Mouse (Mus musculus) adipocyte (in vitro differentiated cells): Measurements from ENCODE around the gene Adamts10.

Source experiments
- DNase-seq: peaks from one replicate; pipeline ENCODE4 v3.0.0-alpha.2; 2016; ENCODE audit warnings: low spot score

Adamts10 gene

DNA sequence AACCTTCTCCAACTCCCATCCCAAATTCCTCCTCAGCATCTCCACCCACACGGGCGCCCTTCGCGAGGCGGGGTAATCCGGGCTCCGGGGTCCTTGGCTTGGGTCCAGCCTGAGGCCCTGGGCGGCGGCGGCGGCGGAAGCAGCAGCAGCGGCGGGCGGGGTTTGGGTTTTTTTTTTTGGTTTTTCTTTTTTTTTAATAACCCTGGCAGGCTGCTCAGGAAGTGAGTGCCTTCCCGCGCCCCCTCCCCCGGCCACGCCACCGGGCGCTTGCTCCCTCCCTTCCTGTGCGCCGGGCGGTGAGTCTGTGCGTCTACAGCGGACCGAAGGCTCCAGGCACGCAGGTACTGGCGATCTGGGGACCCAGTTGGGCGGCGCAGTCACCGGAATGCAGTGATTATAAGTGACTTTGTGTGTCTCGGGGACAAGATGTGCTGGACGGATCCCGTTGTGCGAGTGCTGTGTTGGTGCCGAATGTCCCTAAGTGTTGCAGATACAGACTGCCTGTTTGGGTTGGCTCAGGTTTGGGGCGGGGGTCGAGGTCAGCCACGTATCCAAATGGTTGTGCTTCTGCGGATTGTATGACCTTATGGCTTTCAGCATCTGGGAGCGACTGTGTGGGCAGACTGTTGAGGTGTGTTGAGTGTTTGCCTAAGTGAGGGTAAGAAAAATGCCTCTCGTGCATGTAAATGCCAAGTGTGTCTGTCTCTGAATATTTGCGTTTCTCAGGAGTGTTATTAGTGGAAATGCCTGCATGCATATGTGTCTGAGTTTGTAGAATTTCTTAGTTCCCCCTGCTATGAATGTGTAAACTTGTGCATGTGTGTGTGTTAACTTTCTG lies at the start of gene Adamts10:
Gene Adamts10 (plus strand): TSS at position 287 of the 838 bp plus-strand sequence.
- DNase-seq = peak; percentile 73

DNA sequence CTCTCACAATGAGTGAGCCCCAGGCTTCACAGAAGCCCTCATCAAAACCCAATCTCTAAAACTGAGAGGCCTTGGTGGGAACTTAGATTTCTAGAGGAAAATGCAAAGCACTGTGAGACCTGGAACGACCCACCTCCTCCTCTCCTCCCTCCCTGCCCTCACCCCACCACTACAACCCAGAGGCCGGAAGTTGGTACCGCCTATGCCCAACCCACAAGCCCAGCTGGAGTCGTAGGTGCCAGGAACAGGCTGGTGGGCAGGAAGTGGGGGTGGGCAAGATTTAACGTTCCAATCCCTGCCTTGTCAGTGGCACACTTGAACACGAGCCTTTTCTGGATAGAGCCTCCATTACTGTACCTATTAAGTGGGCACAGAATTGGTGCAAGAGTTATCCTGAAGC lies 40.0 kb upstream of the Adamts10 start:
- no peak for DNase-seq

DNA sequence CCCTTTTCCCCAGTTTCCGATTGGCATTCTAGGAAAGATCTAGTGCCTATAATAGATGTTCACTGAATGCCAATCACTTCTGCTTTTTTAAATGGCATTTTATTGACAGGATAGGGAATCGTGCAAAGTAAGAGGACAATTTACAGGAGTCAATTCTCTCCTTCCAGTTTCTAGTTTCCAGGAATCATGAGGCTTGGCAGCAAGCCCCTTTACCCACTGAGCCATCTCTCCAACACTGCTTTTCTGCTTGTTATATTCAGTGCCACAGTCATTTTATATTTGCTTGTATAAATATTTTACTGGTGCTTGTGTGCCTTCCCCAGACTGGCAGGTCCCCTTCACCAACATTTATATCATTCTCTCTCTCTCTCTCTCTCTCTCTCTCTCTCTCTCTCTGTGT lies 36.8 kb upstream of the Adamts10 start:
- no peak for DNase-seq

DNA sequence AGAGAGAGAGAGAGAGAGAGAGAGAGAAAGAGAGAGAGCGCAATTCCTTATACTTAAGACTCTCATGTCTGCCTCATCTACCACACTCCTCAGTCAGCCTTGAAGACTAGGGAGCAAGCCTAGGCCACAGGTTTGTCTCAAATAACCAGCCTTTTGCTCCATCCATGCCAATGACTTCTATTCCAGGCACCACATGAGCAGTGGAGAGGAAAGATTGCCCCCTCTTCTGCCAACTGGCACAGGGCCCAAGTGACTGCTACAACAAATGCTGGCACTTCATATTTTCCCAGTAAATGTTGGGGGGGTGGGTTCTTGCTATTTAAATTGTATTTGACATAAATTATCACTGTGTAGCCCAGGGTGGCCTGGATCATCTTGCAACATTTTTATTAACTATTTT lies 36.4 kb upstream of the Adamts10 start:
- peak; percentile 45 for DNase-seq

DNA sequence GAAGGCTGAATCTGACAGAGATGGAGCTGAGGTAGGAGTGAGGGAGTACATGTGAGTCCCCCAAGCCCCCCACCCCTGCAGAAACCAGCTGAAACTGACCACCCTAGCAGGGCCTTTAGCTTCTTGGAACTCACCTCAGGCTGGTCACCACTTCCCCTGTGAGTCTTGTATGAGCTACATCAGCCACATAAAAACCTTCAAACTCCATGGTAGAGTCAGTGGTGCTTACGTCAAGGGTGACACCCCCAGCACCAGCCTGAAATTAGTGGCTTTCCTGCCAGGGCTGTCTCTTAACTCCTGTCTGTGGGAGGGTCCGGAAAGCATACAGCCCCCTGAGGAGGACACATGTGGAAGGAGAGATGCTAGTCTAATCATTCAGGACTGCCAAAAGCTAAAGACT lies 32.6 kb upstream of the Adamts10 start:
- DNase-seq = no peak

DNA sequence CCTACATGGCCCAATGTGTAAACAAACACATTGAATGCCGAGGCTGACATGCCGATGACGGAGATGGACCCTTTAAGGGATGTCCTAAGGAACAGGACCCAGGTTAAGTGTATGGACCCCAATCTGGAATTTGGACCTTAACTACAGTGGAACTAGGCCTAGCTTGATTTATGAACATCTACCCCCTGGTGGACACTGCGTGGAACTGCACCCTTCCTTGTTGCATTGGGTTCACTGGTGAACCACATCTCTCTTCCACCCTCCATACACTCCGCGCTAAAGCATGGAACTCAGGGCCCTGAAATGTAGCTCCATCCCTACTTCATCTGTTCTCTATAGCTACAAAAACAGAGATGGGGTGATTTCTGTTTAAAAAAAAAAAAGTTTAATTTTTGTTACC lies 30.9 kb upstream of the Adamts10 start:
- DNase-seq = no peak

DNA sequence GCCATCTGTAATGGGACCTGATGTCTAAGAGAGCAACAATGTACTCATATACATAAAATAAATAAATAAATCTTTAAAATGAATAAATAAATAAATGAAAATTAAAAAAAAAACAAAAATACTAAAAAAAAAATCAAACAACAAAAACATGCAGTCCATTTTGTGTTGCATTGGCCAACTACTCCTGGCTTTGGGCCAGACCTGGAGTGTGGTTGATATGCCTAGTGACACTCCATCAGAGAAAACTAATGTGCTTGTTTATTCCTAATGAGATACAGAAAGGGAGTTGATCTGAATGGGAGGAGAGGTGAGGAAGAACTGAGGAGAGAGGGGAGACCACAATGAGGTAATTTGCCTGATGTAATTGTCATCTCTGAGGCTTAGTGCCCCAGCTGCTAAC lies 29.4 kb upstream of the Adamts10 start:
- peak; percentile 50 for DNase-seq

DNA sequence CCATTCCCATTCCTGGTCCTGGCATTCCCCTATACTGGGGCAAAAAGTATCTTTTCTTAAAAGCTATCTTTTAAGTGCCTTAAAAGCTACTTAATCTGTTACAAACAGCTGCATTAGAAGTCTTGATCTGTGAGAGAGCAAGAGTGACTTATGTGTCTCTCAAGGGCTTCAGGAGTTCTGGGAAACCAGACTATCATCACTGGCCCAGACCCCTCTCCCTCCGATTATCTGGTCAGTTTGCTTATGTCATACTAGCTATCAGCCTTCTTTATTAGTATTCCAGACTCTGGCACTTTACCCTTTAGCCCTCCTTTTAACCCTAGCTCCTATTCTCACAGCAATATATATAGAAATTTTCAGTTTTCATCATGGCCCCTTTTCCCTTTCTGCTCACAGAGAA lies 25.1 kb upstream of the Adamts10 start:
- no peak for DNase-seq

DNA sequence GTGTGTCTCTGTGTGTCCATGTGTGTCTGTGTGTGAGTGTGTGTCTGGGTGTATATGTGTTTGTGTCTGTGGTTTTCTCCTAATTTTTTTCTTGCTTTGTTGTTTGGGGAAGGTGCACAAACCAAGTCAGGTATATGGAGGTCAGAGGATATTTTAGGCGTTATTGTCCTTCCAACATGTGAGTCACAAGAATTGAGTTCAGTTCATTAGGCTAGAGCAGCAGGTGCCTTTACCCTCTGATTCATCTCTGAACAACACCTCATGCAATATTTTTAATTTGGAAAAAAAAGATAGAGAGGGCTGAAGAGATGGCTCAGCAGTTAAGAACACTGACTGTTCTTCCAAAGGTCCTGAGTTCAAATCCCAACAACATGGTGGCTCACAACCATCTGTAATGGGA lies 15.6 kb upstream of the Adamts10 start:
- no peak for DNase-seq

DNA sequence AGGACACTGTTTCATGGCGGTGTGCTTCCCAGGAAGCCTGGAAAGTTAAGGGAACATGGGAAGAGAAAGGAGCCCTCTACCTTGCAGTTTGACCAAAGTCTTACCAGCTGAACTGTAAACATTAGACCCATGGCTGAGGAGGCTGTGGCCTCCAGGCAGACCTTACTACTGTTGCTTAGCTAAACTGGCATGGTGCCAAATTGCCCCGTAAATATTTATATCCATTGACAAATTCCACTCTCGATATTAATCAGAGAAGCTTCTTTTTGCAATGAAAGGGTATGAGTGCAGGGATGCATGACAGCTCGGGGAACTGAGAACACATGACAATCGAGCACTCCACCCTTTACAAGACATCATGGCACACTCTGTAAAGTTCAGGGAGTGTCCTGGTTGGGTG lies 13.8 kb upstream of the Adamts10 start:
- no peak for DNase-seq

DNA sequence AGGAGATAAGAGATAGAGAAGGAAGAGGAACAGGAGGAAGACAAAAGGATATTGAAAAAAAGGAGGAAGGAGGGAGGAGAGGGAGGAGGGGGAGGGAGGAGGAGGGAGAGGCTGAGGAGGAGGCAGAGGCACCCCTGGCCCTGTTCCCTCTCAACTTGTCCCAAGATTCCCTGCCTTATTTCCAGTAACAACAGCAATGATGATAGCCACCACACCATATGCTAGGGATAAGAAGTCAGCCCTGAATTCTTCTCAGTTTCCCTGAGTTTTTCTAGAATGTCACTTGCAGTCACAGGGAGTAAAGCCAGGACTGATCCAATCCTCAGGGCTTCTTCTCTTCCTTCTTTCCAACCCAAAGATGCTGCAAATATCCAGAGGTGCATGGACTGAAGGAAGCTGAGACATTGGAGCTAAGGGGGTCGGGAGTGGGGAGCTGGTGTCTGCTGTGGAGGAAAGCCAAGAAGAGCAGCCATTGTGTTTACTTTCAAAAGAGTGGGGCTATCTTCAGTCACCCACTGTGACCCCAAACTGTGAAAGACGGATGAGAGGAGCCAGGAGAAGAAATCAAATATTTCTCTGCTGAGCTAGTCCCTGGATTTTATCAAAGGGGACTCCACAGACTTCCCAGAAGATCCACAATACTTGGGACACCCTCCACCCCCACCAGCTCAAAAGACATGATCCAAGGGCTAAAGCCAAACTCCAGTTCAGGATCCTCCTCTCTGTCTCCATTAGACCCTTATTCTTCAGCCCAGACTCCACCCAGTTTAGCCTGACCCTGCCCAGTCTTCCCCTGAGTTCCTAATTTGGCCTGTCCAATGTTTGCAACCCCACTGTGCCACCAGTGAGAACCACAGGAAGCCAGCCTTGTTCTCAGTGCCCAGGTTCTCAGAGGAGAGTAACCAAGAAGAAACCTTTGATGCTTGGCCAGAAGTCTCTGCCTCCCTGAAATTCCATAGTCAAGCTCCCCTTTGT lies 11.3 kb upstream of the Adamts10 start:
- DNase-seq = no peak

DNA sequence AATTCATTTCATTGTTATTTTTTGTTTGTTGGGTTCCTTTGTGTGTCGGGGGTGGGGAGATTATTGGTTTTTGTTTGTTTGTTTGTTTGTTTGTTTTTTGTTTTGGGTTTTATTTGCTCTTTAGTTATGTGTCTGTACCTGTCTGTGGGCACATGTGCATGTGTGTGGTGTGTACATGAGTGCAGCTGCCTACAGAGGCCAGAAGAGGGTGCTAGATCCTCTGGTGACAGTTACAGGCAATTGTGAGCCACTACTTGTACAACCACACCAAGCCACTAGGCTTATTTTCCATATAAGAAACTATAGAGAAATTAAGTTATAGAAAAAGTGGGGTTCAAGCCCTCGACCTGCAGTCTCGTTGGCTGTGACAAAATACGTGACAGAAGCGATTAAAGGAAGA lies 10.1 kb upstream of the Adamts10 start:
- DNase-seq = no peak

DNA sequence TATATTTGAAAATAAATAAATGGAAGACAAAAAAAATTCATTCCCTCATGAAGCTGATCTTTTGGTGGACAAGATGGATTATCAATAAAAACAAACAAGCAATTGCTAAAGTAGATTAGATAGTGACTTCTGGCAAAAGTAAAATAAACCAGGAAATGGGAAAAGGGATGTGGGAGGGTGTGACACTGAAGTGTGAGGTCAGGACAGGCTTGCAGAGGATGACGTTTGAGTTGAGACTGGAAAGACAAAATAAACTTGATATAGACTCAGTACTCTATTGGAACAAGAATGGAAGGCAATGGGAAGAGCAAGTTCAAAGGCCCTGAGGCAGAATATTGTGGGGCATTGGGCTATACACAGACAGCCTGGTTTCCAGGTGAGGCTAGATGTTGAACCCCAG lies 3.6 kb upstream of the Adamts10 start:
- no peak for DNase-seq

DNA sequence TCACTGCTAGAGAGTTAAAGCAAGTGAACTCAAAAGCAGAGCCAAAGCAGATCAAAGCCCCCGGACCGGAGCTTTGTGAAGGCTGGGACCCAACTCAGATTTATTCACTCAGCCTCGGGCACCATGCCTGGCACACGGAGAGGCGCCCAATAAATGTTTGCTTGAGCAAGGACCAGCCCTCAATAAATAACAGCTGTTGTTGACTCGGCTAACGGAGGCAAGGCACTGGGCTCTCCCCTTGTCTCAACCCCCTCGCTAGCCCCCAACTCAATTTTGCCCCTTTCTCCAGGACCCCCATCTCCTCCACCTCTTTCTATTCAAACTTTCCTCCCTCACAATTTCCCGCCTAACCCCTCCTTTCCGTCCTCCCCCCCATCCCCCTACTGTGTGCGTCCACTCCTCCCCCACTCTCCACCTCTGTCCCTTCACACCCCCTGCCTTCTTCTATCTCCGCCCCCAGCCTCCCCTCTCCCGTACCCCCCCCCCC lies 530 bp upstream of the Adamts10 start:
- no peak for DNase-seq

DNA sequence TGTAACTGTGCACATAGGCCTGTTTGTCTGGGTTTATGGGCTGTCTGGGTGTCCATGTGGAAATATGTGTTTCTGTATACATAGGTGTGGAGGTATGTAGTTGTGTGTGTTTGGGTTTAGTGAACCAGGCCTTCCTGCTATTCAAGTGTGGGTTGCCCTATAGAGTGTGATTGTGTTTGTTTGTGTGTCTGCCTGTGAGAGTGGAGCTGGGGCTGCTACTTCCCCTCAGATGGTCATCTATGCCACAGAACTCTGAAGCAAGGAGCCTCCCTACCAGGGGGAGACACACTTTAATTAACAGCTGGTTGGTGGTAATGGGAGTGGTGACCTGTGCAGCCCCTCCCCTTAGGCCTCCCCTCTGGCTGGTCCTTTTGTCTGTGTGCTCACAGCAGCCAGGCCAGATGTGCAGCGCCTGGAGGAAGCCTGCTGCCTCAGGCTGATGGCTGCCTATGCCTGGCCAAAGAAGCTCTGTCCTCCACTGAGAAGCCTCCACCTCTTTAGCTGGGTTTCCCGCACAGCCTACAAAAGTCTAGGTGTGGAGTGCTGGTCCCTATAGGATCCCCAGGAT lies 886 bp downstream of the Adamts10 start:
- DNase-seq = no peak

DNA sequence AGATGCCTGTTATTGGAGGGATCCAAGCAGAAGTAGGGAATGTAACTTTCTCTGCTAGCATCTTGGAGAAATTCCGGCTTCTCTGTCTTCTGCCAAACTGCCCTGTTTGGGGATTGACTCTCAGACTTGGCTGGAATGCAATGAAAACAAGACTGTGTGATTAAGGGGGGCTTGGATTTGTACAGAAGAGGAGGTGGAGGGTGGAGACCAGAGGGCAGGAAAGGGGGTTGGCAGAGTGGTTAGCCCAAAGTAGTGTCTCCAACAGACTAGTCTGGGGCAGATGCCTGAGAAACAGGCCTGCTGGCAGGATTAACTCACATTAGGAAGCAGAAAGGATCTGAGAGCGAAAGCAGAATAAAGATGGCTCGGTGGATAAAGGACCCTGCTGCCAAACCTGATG lies 2.5 kb downstream of the Adamts10 start:
- peak; percentile 38 for DNase-seq

DNA sequence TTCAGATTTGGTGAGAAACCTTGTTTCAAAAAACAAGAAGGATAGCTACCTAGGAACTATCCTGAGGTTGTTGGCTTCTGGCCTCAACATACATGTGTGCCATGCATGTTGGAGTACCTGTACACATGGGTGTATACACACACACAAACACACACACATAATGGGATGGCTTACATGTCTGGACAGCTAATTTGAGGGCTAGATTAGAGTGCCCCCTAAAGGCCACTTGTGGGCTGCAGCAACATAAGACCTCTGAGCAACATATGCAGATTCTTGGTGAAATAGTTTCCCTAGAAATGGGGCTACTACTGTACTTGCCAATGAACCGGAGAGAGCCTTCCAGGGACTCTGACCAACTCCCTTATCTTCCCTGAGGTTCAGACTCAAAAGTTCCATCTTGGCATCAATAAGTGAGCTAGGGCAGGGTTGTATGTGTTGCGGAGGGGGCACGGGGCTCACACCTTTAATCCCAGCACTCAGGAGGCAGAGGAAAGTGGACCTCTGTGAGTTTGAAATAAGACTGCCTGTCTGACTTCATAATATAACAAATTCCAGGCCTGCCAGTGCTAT lies 15.2 kb downstream of the Adamts10 start:
- peak; percentile 75 for DNase-seq

DNA sequence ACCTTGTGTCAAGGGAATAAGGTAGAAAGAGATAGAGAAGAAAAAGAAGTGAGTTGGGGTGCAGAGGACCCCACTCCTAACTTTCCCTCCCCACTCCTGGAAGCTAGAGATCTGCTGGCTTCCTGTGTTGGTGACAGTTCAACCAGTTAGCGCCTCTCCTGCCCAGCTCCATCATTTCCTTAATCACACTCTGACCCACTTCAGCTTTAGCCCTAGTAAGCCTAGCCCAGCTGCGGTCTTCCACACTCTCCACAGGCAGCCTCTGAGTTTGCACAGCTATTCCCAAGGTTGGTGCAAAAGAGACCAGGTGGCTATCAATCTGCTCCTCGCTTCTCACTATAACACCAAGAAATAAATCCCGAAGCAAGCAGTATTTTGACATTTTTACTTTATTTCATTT lies 15.9 kb downstream of the Adamts10 start:
- DNase-seq = no peak

DNA sequence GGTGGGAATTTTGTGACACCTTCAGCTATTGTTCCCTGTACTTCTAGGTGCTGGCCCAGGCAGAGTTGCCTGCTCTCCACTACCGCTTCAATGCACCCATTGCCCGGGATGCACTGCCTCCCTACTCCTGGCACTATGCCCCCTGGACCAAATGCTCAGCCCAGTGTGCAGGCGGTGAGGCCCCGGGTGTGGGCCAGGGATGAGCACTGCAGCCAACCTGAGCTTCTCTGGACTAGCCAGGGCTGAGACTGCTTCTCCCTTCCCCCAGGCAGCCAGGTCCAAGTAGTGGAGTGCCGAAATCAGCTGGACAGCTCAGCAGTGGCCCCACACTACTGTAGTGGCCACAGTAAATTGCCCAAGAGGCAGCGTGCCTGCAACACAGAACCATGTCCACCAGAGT lies 25.2 kb downstream of the Adamts10 start:
- DNase-seq = no peak

DNA sequence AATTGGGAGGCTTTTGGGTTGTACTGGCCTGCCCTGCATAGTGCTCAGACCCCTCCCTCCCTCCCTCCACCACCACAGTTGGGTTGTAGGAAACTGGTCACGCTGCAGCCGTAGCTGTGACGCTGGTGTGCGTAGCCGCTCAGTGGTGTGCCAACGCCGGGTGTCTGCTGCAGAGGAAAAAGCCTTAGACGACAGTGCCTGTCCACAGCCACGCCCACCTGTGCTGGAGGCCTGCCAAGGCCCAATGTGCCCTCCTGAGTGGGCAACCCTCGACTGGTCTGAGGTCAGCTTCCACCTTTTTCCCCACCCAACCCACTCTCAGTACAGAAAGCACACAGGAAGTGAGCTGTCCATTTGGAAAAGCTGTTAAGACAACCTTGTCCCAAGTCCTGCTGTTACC lies 26.4 kb downstream of the Adamts10 start:
- no peak for DNase-seq

DNA sequence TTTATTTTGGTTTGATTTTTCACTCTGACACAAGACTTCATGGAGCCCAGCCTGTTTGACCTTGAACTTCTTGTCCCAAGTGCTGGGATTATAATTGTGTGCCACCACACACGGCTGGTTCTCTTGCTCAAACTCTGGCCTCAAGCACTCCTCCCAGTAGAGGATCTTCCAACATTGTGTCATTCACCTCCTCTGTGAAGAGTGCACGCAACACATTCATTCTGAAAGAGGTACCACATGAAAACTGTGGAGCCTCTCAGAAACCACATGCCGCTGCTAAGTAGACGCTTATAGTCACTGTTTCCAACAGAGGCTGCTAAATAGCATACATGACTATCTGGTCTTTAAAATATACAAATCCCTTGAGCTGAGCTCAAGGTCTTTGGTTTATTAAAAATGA lies 28.1 kb downstream of the Adamts10 start:
- DNase-seq = no peak

DNA sequence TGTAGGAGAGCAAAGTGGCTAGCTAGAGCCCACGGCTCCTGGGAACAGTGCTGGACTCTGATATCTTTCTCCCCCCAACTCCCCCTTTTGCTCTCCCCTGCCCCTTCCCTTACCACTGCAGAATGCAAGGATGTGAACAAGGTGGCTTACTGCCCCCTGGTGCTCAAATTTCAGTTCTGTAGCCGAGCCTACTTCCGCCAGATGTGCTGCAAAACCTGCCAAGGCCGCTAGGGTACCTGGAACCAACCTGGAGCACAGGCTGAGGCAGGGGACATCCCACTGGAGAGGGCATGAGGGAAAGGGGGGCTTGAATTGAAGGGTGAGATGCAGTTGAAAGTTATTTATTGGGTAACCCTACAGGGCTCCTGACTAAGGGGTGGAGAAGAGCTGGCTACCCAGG lies 29.0 kb downstream of the Adamts10 start:
- peak; percentile 29 for DNase-seq
